Mouse (Mus musculus) T-helper 1 cell (primary cell): ENCODE data around the gene Zranb1.

Experiments
- in situ Hi-C: fragments of 300-600 bp; cut with MboI, MseI; formaldehyde crosslinking; loops from one replicate; pipeline ENCODE4 v1.15.1; 2025; ENCODE audit warnings: high pct_unique_total_duplicates

Gene Zranb1

GRCm38 (mm10) chr7:132925227-132925626 is 5.7 kb upstream of the Zranb1 start:
- in situ Hi-C loops = loop anchor here (25.0 kb wide), 1 partner anchor 1363 kb away; the partner anchor contains the start of gene Bub3

DNA sequence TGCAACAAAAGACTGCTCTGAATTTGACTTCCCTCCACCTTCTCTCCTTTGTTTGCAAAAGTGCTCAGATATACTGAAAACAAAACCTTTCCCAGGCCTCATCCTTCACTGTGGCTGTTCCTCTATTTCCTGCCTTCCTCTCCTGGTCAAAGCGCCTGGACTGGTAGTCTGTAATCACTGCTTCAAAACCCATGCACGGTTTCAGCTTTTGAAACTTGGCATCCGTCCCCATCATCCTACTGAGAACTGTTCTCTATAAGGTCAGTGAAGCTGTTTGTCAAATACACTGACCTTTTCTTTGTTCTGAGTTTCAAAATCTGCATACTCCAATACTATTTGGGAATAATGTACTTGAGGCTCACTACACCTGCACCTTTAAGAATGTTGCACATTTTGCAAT is 3.7 kb upstream of the Zranb1 start:
- in situ Hi-C loops = loop anchor here (25.0 kb wide), 1 partner anchor 1365 kb away; the partner anchor contains the start of gene Bub3

- in situ Hi-C loops = loop anchor here (25.0 kb wide), 1 partner anchor 1368 kb away; the partner anchor contains the start of gene Bub3
Measured at GRCm38 (mm10) chr7:132930055-132930454, 887 bp upstream of the Zranb1 start.

DNA sequence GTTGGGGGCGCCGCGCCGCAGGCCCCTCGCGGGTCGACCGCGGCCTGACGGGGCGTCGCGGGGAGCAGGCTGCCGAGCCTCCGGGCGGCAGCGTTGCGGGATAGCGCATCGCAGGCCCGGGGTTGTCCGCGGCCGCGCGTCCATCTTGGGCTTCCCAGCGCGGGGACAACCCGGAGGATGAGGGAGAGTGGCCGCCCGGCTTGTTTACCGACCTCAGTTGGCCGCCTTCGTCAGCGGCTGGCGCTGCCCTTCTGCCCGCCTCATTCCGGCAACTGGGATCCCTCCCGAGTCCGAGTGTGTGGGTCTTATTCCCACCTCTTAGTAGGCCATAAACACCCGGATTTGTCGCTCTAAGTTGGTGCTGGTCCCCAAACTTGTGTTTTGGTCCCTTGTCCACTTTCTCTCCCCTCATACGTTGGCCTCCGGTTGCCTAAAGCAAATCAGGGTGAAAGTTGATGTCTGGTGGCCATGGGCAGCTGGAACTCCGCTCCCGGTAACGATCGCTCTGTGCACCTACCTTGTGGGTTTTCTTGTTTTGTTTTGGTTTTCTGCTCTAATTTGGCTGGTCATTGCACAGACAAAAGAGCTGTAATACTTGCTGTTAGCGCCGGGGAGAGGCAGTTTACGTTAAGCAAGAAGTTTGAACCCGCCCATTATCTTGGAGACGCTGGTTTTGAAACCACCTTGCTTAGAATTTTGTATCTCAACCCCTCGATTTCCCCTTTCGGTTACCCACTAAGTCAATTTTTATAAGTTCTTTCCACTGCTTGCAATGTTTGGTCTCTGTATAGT is 814 bp downstream of the Zranb1 start:
- in situ Hi-C loops = loop anchor here (25.0 kb wide), 1 partner anchor 1369 kb away; the partner anchor contains the start of gene Bub3

- in situ Hi-C loops = loop anchor here (25.0 kb wide), 1 partner anchor 1371 kb away; the partner anchor contains the start of gene Bub3
Measured at GRCm38 (mm10) chr7:132933331-132933730, 2.4 kb downstream of the Zranb1 start.

GRCm38 (mm10) chr7:132934743-132935142 is 3.8 kb downstream of the Zranb1 start:
- in situ Hi-C loops = loop anchor here (25.0 kb wide), 1 partner anchor 1372 kb away; the partner anchor contains the start of gene Bub3

- in situ Hi-C loops = loop anchor here (25.0 kb wide), 1 partner anchor 1377 kb away; the partner anchor contains the start of gene Bub3
Measured at GRCm38 (mm10) chr7:132939118-132939517, 8.2 kb downstream of the Zranb1 start.

DNA sequence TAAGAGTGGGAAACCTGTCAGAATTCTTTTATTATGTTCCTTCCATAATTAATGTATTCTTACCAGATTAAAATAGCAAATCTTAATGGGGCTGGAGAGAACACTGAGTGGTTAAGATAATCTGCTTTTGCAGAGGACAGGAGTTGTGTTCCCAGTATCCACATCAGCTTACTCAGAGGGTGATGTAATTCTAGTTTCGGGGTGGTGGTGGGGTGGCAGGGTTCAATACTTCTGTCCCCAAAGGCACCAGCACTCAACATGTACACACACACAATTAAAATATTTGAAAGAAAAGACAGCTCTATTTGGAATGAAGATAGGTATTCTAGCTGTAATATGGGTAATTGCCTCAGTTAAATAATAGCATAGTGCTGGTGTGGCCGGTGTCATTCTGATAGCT is 9.6 kb downstream of the Zranb1 start:
- in situ Hi-C loops = loop anchor here (25.0 kb wide), 1 partner anchor 1378 kb away; the partner anchor contains the start of gene Bub3

GRCm38 (mm10) chr7:132949968-132950367 is 19.0 kb downstream of the Zranb1 start:
- in situ Hi-C loops = loop anchor here (25.0 kb wide), 1 partner anchor 1388 kb away; the partner anchor contains the start of gene Bub3

DNA sequence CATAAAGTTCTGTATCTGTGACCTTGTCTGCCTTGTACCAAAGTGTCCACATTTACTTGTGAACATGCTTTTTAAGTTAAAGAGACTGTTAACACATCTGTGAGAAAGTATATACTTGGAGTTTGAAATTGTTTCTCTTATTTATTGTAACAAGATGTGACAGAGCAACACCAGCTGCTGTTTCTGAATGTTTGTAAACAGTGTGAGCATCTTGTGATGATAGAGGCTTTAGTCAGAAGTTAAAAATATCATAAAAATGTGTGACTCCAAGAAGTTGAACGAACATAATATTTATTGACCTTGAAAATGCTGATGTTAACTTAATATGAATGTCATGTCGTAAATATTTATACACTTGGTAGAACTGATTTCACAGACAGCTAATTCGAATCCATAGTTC is 19.7 kb downstream of the Zranb1 start:
- in situ Hi-C loops = no loop called here

- in situ Hi-C loops = no loop called here
Measured at GRCm38 (mm10) chr7:132964395-132964794, 33.5 kb downstream of the Zranb1 start.

DNA sequence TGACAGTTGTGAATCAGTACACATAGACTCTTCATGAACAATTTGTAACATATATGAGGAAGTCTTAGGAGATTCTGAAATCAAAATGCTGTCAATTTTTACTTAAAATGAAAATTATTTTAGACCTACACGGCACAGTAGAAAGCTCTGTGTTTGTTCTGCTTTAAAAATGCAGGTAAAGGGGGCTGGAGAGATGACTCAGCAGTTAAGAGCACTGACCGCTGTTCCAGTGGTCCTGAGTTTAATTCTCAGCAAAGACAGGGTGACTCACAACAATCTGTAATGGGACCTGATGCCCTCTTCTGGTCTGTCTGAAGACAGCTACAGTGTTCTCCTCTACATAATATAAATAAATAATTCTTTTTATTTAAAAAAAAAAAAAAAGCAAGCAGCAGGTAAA is 34.8 kb downstream of the Zranb1 start:
- in situ Hi-C loops = no loop called here

DNA sequence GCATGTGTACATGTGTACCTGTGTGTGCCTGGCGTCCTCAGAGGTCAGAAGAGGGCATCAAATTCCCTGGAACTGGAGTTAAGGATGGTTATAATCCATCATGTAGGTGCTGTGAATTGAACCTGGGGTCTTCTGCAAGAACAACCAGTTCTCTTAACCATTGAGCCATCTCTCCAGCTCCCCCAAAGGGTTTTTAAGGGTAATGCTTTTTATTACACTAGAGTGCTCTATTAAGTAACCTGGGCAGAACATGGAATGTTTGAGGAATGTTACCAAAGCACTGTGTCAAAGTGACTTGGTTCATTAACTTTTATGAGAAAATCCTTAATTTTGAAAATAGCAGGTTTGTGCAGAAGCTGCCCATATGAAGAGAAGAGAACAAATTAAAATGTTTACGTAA is 41.1 kb downstream of the Zranb1 start:
- in situ Hi-C loops = no loop called here

- in situ Hi-C loops = no loop called here
Measured at GRCm38 (mm10) chr7:132976079-132976478, 45.1 kb downstream of the Zranb1 start.

GRCm38 (mm10) chr7:132977981-132978380 is 47.0 kb downstream of the Zranb1 start:
- in situ Hi-C loops = no loop called here

DNA sequence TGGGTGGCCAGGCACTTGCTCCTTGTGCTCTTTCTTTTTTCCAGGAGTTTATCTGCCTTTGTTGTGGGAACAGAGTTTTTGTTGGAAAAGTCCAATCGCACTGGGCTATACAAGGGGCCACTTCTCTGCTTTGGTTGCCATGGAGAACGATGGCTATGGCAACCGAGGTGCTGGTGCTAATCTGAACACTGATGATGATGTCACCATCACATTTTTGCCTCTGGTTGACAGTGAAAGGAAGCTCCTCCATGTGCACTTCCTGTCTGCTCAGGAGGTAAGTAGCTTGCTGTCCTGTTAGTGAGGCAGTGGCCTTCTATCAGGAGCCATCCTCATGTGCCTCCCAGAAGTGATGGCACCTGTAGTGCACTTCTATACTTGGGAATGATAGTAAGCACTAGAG is 51.7 kb downstream of the Zranb1 start:
- in situ Hi-C loops = no loop called here

DNA sequence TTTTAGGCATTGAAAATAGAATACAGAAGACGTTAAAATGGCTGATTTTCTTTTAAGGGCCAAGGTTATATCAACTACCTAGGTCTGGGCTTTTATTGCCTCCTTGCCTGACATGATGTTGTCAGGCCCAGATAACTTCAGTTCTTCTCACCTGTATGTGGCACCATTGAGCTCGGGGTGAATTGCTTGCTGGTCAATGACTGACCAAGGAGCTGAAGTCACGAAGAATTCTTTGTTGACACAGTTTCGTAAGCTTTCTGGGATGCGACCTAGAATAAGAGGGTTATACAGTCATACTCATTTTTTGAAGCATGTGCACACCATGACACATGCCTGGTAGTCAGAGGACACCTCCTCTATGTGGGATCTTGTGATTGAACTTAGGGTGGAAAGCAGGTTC is 58.9 kb downstream of the Zranb1 start:
- in situ Hi-C loops = loop anchor here (10.0 kb wide), 1 partner anchor 335 kb away; no protein-coding TSS in a partner anchor

- in situ Hi-C loops = loop anchor here (10.0 kb wide), 1 partner anchor 337 kb away; no protein-coding TSS in a partner anchor
Measured at GRCm38 (mm10) chr7:132991240-132991900, 60.4 kb downstream of the Zranb1 start.

GRCm38 (mm10) chr7:132992967-132993615 is 62.1 kb downstream of the Zranb1 start:
- in situ Hi-C loops = loop anchor here (10.0 kb wide), 1 partner anchor 338 kb away; no protein-coding TSS in a partner anchor

GRCm38 (mm10) chr7:132994120-132994519 is 63.2 kb downstream of the Zranb1 start:
- in situ Hi-C loops = loop anchor here (10.0 kb wide), 1 partner anchor 339 kb away; no protein-coding TSS in a partner anchor

DNA sequence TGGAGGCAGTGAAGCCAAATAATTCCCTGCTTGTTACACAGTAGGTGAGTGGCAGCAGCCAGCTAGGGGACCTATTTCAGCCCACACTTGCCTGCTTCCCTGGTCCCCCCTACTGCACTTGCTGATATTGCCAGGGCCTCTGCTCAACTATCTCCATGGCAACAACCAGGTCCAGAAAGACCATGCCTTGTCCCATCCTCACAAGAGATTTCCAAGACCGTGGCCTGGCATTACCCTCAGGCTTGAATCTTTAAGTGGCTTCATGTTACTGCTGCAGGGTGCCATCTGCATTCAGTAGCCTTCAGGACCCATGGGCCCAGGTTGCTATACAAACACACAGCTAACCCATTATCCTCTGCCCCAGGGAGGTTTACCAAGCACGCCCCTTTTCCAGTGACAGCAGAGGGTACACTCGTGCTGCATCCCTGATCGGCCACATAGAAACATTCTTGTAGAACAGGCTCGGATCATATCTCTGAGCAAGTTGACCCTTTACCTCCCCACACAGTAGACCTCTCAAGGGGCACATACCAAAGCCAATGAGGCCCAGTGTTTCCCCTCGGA is 63.8 kb downstream of the Zranb1 start:
- in situ Hi-C loops = loop anchor here (10.0 kb wide), 1 partner anchor 340 kb away; no protein-coding TSS in a partner anchor
